Mouse (Mus musculus) ES-E14 (cell line): Measurements from ENCODE around the gene Hcn2. TPM values are rescaled to one million over a fixed set of nuclear protein-coding genes. Genes with fewer than 3 reads are reported as not detected.
"Not testable (repeated sequence)": the region's sequence is repeated elsewhere in the genome, so short reads cannot be mapped to it uniquely, and the experiment has no call there.

ENCODE experiments used
- DNase-seq: peaks from one replicate; pipeline ENCODE4 v3.0.0-alpha.2; 2013; ENCODE audit warnings: low read depth, low spot score
- H3K27ac ChIP-seq: 2 replicates; pipeline ENCODE4 v1.5.1; 2012; ENCODE audit warnings: low read depth, mild to moderate bottlenecking, low read length, moderate library complexity, mixed read lengths; ENCODE audit not compliant: poor library complexity, insufficient read depth, severe bottlenecking
- H3K36me3 ChIP-seq: 2 replicates; pipeline ENCODE4 v1.6.1; 2012; ENCODE audit warnings: mild to moderate bottlenecking, low read length, moderate library complexity, mixed read lengths; ENCODE audit not compliant: control insufficient read depth, poor library complexity, insufficient read depth, severe bottlenecking
- H3K4me1 ChIP-seq, 2 experiments: fragments of 150-350 bp in 1 of 2; sonication (generic) in 1 of 2; 2 replicates each; pipeline ENCODE4 v1.6.1; 2012; ENCODE audit warnings: low read length in 2 of 2, mild to moderate bottlenecking in 1 of 2, mixed read lengths in 1 of 2; ENCODE audit not compliant: control insufficient read depth in 2 of 2, insufficient read depth in 2 of 2, poor library complexity in 1 of 2
- H3K4me3 ChIP-seq, 2 experiments: fragments of 150-350 bp in 1 of 2; sonication (generic) in 1 of 2; 2 replicates each; pipeline ENCODE4 v1.5.1; 2012; ENCODE audit warnings: low read length in 2 of 2, low read depth in 1 of 2, mild to moderate bottlenecking in 1 of 2, mixed read lengths in 1 of 2; ENCODE audit not compliant: insufficient read depth in 1 of 2, poor library complexity in 1 of 2, severe bottlenecking in 1 of 2
- H3K9ac ChIP-seq: 2 replicates; pipeline ENCODE4 v1.6.1; 2012; ENCODE audit warnings: low read depth, mild to moderate bottlenecking, low read length, mixed read lengths; ENCODE audit not compliant: poor library complexity, insufficient read depth, severe bottlenecking
- H3K9me3 ChIP-seq: fragments of 150-350 bp; sonication (generic); 2 replicates; pipeline ENCODE4 v1.6.1; 2012; ENCODE audit warnings: low read depth, mild to moderate bottlenecking, low read length; ENCODE audit not compliant: control insufficient read depth, insufficient read depth
- CHD2 ChIP-seq: IDR thresholded peaks from 2 replicates; pipeline ENCODE4 v1.6.1; 2014; ENCODE audit warnings: mild to moderate bottlenecking, low read depth, low read length, inconsistent platforms
- HCFC1 ChIP-seq: IDR thresholded peaks from 2 replicates; pipeline ENCODE4 v1.6.1; 2012; ENCODE audit warnings: low read length, inconsistent platforms, borderline replicate concordance; ENCODE audit not compliant: insufficient read depth
- MAFK ChIP-seq: IDR thresholded peaks from 2 replicates; pipeline ENCODE4 v1.6.1; 2014; ENCODE audit warnings: mild to moderate bottlenecking, low read depth, low read length, inconsistent platforms; ENCODE audit not compliant: insufficient read depth
- ZC3H11A ChIP-seq: IDR thresholded peaks from 2 replicates; pipeline ENCODE4 v1.6.1; 2012; ENCODE audit warnings: low read depth, mild to moderate bottlenecking, inconsistent platforms, low read length, borderline replicate concordance
- ZNF384 ChIP-seq: IDR thresholded peaks from 2 replicates; pipeline ENCODE4 v1.6.1; 2012; ENCODE audit warnings: low read depth, low read length, inconsistent platforms
- in situ Hi-C, 2 experiments: fragments of 600-800 bp; cut with MboI; formaldehyde crosslinking; loops; one replicate each; pipeline ENCODE4 v1.15.1; 2025; ENCODE audit warnings: low sequenced_read_pairs in 2 of 2, inconsistent platforms in 1 of 2; ENCODE audit not compliant: unreplicated experiment in 2 of 2
- total RNA-seq: library from RNA; depleted of rRNA; stranded (reverse); fragments of 300-350 nt; gene quantifications from 2 replicates; pipeline ENCODE4 v1.2.3, GENCODE M21; 2012

Hcn2 gene
- total RNA-seq, 1 experiment = 5.0 TPM

GRCm38 (mm10) chr10:79697916-79698315 is 18.5 kb upstream of the Hcn2 start:
- H3K9ac ChIP-seq = no peak overlapping the region
- TF ChIP-seq HCFC1 (no peak), CHD2 (no peak), MAFK (no peak), ZC3H11A (no peak), ZNF384 (no peak)
- H3K27ac ChIP-seq = no peak overlapping the region; the same call in 1 of the 2 replicates
- no peaks in the 10 kb centered on the region for H3K36me3 ChIP-seq
- H3K4me1 ChIP-seq = peaks cover 0 to 9% of the 10 kb centered on the region in 2 experiments; a peak in 1 of 4 replicates
- H3K4me3 ChIP-seq = no peak overlapping the region
- H3K9me3 ChIP-seq = no peaks in the 10 kb centered on the region
- in situ Hi-C loops = no loop called here
- DNase-seq = no peak

GRCm38 (mm10) chr10:79698459-79698858 is 18.0 kb upstream of the Hcn2 start:
- H3K36me3 ChIP-seq = no peaks in the 10 kb centered on the region
- H3K9me3 ChIP-seq = no peaks in the 10 kb centered on the region
- no peak overlapping the region for H3K27ac ChIP-seq
- DNase-seq = no peak
- H3K4me1 ChIP-seq = peaks cover 0 to 9% of the 10 kb centered on the region in 2 experiments; a peak in 1 of 4 replicates
- no peak overlapping the region for H3K9ac ChIP-seq
- TF ChIP-seq CHD2 (no peak), HCFC1 (no peak), MAFK (no peak), ZNF384 (no peak), ZC3H11A (no peak)
- H3K4me3 ChIP-seq = no peak overlapping the region
- in situ Hi-C loops = no loop called here

- no peak for TF ChIP-seq HCFC1
- TF ChIP-seq MAFK = no peak
- TF ChIP-seq ZNF384 = no peak
- no peak for TF ChIP-seq CHD2
- no peak for TF ChIP-seq ZC3H11A
- H3K27ac ChIP-seq = no peak overlapping the region
- 0 out of 2 replicates have a peak, but pooled peaks cover 2% of the 10 kb centered on the region for H3K36me3 ChIP-seq
- in situ Hi-C loops = no loop called here
- H3K9ac ChIP-seq = no peak overlapping the region
- no peaks in the 10 kb centered on the region for H3K9me3 ChIP-seq
- DNase-seq = no peak
- H3K4me3 ChIP-seq = no peak overlapping the region
- H3K4me1 ChIP-seq = peaks cover 2 to 8% of the 10 kb centered on the region in 2 experiments; a peak in 1 of 4 replicates
Measured at GRCm38 (mm10) chr10:79700676-79701075, 15.8 kb upstream of the Hcn2 start.

GRCm38 (mm10) chr10:79701443-79702129 is 14.8 kb upstream of the Hcn2 start:
- in situ Hi-C loops = no loop called here
- H3K4me3 ChIP-seq = no peak overlapping the region
- no peak overlapping the region for H3K9ac ChIP-seq
- peaks cover 4 to 13% of the 10 kb centered on the region in 2 experiments; a peak in 2 of 4 replicates for H3K4me1 ChIP-seq
- DNase-seq = no peak
- H3K36me3 ChIP-seq = peaks cover 5% of the 10 kb centered on the region; the same call in 1 of the 2 replicates
- no peak overlapping the region for H3K27ac ChIP-seq
- no peaks in the 10 kb centered on the region for H3K9me3 ChIP-seq
- no peak for TF ChIP-seq MAFK
- no peak for TF ChIP-seq ZNF384
- TF ChIP-seq HCFC1 = no peak
- no peak for TF ChIP-seq CHD2
- TF ChIP-seq ZC3H11A = no peak

GRCm38 (mm10) chr10:79702970-79703369 is 13.5 kb upstream of the Hcn2 start:
- H3K27ac ChIP-seq, DNase-seq, H3K9me3 ChIP-seq, H3K36me3 ChIP-seq, H3K9ac ChIP-seq, in situ Hi-C loops, H3K4me3 ChIP-seq: not testable (repeated sequence)
- peaks cover 9 to 22% of the 10 kb centered on the region in 2 experiments; a peak in 3 of 4 replicates for H3K4me1 ChIP-seq
